Mouse (Mus musculus) lung, postnatal 0 days (tissue): Measurements from ENCODE around the gene Olfr368.

ENCODE experiments used
- CTCF ChIP-seq: IDR thresholded peaks from 2 replicates; pipeline ENCODE4 v1.5.1; 2016; ENCODE audit warnings: antibody characterized with exemption, mild to moderate bottlenecking
- EP300 ChIP-seq: IDR thresholded peaks from 2 replicates; pipeline ENCODE4 v1.6.1; 2016; ENCODE audit warnings: antibody characterized with exemption, mild to moderate bottlenecking, control low read depth

GRCm38 (mm10) chr2:37333321-37333720 is 7.0 kb downstream of the Olfr368 start:
- no peak for TF ChIP-seq CTCF
- no peak for TF ChIP-seq EP300
